Mouse (Mus musculus): Measurements from ENCODE around the gene Epor.
A peak's percentile ranks its signal among the peaks of the same experiment; 100 is the strongest.

Gene Epor

DNA sequence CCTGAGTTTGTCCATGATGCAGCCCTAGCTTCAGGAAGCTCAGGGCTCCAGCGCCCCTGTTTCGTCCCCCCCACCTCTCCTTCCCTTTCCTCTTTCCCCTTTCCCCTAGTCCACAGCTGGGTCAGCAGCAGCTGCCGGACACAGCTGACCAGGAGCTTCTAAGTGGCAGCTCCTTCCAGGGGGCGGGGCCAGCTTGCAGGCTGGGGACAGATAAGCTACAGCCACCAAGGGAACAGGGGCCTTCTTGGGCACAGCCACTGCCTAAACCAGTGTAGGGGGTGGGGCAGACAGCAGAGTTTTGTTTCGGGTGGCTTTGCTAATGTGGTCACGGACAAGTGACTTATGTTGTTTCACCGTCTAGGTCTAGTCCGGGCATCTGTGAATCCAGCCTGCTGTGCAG, at the start of gene Epor:
Gene Epor (minus strand): TSS at position 90 of the 400 bp plus-strand sequence.
- no peak for DNase-seq (ENCODE audit: low spot score in 2 of 2)

DNA sequence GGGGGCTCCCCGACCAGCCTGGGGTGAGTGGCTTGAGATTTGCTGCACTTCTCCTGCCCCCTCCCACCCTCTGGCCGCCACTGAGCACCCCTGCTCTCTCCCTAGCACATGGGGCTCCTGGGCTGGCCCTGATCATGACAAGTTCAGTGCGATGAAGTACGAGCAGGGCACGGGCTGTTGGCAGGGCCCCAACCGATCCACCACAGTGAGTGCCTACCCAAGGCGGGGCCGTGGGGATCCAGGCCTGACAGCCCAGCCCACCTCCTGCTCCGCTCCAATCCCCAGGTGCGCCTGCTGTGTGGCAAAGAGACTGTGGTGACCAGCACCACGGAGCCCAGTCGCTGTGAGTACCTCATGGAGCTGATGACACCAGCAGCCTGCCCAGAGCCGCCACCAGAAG, 49.4 kb upstream of the Epor start:
- no peak for DNase-seq (ENCODE audit: low spot score in 2 of 2)

DNA sequence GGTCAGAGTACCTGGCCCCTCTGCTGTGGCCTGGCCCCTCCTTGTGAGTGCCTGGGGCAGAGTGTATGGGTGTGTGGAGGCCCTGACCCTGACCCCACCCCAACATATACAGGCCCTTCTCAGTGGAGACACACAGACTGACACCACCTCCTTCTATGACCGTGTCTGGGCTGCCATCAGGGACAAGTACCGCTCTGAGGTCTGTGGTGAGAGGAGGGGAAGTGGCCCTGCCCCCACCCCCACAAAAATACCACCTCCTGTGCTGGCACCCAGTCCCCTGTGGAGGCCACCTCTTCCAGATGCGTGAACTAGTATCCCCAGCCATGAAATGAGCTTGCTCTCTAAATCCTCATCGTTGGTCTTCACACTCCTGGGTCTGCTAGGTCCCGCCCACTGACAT, 47.7 kb upstream of the Epor start:
- no peak for DNase-seq (ENCODE audit: low spot score in 2 of 2)

DNA sequence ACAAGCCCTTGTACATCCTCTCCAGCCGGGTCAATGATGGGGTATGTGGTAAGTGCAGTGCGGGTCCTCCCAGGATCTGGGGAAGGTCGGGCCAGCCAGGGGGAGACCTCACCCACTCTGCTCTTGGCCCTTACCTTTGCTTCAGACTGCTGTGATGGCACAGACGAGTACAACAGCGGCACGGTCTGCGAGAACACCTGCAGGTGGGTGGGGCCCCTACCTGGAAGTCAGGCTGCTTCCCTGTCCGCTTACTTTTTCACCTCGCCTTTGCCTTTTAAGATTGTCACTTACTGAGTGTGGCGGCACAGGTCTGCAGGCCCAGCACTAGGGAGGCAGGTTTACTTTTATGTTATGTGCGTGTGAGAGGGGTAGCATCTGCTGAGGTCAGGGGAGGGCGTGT, 41.2 kb upstream of the Epor start:
- no peak for DNase-seq (ENCODE audit: low spot score in 2 of 2)

DNA sequence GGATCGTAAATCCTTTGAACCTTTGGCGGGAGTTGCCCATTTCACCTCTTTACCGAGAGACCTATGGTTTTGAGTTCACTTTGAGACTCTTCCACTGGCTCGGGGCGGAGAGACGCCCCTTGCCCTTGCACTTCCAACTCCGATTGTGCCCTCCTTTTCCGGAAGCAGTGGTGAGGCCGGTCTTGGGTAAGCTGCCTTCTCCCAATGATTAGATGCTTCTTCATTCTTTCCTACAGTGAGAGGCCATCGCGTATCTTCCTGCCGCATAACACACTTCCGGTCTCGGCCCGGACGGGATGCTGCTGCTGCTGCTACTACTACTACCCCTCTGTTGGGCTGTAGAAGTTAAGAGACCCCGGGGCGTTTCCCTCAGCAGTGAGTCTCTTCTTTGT, 39.9 kb upstream of the Epor start:
- peak in 1 of 2 experiments; percentile 47 for DNase-seq (ENCODE audit: low spot score in 2 of 2)

DNA sequence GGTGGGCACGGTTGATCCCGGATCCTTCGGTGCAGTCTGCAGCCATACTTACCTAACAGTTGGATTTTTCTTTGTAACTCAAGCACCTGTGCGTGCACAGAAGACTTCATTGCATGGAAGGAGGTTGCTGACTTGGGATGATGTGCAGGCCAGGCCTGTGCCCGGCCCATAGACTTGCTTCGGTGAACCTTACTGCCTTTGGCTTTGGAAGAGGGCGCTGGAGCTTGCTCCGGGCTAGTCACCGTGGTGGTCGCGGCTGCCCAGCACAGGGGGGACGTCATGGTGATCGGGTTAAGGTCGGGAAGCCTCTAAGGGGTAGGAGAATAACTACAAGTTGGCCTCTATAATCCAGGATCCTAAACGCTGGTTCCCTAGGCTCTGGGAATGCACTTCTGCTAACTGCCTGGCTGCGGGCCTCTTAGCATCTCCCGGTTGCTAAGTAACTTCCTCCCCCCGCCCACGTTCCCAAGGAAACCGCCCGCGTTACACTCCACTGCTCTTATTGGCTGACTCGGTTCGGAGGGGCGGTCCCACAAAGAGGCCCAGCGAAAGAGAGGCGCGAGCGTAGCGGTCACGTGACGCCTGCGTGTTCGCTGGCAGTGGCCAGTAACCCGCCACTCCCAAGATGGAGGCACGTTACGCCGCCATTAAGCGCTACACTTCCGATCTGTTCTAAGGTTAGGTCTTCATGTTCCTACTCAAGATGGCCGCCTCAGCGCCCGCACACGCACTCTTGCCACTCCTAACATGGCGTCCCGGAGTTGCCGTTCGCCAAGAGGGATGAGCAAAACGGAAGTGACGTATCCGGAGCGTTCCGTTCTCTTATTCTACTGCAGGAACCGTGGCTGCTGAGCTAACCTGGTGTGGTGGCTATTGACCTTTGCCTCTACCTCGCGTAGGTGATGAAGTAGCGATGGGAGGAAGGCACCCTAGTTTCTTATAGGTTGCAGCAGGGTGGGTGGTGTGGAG, 39.2 kb upstream of the Epor start, which contains the start of the genes Ccdc151 and Prkcsh:
Gene Ccdc151 (minus strand): TSS at position 441 of the 969 bp plus-strand sequence.
Gene Prkcsh (plus strand): TSS at position 613 of the 969 bp plus-strand sequence.
- DNase-seq (ENCODE audit: low spot score in 2 of 2): peak; percentile 98 to 99

DNA sequence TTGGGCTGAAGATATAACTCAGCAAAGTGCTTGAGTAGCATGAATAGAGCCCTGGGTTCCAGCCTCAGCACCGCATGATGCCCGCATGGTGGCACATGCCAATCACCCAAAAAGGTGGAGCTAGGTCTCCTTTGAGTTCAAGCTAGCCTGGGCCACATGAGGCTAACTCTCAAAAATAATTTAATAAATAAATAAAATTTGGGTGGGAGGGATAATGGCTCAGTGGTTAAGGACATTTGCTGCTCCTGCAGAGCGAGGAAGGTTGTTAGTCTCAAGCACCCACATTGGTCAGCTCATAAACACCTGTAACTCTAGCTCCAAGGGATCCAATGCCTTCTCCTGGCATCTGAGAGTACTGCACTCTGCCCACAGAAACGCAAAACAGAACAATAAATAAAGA, 38.3 kb upstream of the Epor start:
- DNase-seq (ENCODE audit: low spot score in 2 of 2): no peak

DNA sequence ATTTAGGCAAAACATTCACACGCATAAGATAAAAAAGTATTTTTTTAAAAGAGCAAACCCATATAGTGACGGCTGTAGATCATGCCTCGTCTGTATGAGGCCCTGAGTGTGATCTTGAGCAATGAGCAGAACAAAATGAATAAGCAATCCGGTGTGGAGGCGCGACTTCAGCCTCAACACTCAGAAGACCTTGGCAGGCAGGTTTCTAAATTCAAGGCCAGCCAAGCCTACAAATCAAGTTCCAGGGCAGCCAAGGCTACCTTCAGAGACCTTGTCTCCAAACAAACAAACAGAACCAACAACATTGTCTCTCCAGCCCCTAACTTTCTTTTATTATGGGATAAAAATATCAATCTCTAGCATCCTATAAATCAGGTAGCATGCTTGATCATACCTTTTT, 37.0 kb upstream of the Epor start:
- no peak for DNase-seq (ENCODE audit: low spot score in 2 of 2)

DNA sequence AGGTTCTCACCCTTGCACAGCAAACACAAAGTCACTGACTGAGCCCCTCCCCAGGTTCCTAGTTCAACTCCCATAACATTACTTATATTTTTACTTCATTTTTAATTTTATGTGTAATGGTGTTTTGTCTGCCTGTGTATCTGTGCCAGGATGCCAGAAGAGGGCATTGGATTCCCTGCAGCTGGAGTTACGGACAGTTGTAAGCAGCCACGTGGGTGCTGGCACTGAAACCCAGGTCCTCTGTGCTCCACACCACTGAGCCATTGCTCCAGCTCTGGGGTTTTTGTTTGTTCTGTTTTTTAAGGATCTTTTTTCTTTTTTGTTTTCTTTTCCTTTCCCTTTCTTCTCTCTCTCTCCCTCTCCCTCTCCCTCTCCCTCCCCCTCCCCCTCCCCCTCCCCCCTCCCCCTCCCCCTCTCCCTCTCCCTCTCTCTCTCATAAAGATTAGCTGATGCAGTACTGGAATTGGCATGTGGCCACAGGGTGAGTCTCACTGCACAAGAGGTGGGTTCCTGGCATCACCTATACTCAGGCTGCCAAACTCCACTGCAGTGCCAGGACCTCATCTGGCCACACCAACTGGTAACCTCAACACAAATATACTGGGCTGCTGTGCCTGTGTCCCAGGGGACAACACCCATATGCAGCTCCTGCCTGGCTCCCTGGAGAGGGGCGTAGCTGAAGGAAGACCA, 33.0 kb upstream of the Epor start:
- no peak for DNase-seq (ENCODE audit: low spot score in 2 of 2)

DNA sequence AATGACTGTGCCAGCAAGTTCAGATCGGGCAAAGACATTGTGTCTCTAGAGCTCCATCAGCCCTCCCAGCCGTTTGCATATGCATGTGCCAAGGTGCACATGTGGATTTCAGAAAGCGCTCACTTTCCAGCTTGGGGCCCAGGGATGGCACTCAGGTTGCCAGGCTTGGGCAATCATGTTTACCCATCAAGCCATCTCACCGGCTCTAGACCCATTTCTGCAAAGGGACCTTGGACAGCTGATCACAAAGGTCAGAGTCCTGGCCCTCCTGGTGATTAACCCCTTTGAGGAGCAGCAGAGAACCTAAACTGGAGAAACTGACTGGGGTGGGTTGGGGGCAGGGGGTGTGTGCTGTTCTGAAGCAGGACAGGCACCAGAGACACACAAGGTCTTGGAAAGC, 28.9 kb upstream of the Epor start:
- no peak for DNase-seq (ENCODE audit: low spot score in 2 of 2)

DNA sequence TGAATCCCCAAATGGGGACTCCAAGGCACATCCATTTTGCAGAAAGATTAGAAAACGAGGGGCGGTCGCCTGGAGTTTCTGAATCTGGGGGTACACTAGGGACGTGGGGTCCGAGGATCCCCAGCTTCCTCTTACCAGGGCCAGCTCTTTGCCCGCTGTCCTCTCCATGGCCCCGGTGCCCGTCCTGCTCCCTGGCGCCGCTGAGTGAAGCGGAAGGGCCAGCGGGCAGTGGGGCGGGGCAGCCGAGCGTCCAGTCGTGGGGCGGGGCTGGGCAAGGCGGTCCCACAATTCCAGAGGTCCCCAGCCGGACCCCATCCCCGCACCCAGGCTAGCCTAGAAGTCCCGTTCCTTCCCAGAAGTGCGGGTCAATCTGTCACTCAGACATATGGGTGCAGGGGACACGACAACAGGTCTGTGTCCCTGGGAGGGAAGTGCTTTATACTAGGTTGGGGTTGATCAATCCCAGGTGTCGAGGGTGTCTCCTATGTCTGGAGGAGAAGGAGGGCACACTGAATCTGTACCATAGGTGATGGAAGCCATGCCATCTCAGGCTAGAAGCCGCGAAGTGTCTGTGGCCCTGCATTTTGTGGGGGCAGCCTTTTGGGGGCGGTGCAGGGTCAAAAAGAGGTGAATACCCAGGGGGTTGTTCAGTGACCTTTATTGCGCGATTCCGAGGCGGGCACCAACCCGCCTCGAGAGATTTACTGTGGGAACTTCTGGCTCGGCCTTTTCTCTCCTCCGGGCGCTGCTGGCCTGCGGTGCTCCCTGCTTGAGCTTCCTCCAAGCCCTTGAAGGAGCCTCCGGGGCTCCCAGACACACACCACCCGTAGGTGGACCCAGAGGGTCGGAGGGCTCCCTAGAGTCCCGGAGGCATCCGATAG, 26.2 kb upstream of the Epor start, which contains the start of gene Rgl3:
Gene Rgl3 (minus strand): TSS at position 217 of the 881 bp plus-strand sequence.
- no peak for DNase-seq (ENCODE audit: low spot score in 2 of 2)

DNA sequence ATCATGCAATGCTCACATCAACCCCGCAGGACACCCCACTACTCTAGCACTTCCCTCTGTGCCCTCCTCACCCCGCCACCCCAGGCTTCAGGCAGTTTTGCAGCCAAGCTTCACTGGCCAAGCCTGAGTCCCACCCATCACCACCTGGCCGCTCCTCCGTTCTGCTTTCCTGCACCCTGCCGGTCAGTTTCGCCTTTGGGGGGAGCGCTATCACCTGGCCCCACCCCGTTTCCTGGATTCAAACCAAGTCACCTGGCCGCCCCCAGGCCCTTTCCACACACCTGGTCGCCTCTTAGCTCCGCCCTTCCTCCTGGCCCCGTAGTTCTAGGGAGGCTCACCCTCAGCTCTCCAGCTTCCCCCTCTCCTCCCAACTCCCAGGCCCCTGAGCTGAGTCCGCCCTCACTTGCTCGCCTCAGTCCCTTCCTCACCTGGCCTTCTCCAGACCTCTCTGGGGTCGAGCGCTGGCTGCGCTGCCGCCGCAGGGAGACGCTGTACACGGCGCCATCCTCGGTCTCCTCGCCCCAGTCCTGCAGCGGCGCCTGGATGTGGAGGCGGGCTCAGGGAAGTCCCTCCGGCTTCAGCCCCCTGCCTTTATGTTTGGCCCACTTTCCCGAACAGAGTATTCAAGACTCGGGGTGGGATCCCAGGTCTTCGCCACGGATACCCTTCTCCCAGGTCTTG, 25.3 kb upstream of the Epor start:
- no peak for DNase-seq (ENCODE audit: low spot score in 2 of 2)

DNA sequence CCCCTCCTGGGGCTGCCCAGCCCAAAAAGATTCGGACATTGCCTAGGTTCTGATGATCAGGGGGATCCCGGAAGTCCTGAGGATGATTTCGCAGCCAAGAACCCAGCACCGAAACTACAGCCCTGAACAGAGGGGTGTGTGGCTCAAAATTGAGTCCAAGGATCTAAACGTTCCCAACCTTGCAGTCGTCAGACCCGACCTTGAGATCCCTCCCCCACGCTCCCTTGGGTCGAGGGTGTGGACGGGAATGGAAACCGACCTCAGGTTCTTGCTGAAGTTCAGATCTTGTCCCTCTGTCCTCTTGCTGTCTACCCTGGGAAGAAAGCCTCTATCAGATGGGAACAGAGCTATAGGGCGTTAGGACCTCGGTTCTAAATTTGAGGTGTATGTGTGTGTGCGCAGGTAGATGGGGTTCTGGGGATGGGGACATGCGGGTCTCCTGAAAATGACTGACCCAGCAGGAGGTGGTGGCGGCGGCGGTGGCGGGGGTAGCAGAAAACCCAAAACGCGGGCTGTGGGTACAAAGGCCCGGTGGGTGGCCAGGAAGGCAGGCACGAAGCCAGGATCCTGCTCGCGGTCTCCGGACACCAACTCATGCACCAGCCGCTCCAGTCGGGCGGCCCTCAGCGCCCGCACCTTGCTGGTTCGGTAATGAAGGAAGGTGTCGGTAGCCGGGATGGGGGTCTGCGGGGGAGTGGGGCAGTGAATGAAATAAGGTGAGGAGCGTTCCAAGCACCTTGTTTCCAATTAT, 24.5 kb upstream of the Epor start:
- no peak for DNase-seq (ENCODE audit: low spot score in 2 of 2)

DNA sequence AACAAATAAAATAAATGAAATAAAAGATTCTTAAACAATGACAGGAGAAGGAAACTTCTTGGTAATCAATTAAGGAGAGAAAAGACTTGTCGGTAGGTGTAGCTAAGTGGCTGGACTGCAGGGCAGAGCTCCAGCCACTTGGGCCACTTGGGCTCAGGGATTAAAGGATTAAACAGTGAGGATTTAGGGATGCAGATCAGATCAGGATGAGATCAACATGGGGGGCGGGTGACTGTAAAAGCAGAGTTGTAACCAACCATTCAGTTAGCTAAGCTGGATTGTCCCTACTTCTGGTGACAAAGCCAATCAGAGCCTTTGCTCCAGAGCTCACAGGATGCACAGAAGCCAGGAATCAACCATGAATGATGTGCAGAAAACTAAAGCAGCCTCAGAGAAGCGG, 20.6 kb upstream of the Epor start:
- DNase-seq (ENCODE audit: low spot score in 2 of 2): no peak

DNA sequence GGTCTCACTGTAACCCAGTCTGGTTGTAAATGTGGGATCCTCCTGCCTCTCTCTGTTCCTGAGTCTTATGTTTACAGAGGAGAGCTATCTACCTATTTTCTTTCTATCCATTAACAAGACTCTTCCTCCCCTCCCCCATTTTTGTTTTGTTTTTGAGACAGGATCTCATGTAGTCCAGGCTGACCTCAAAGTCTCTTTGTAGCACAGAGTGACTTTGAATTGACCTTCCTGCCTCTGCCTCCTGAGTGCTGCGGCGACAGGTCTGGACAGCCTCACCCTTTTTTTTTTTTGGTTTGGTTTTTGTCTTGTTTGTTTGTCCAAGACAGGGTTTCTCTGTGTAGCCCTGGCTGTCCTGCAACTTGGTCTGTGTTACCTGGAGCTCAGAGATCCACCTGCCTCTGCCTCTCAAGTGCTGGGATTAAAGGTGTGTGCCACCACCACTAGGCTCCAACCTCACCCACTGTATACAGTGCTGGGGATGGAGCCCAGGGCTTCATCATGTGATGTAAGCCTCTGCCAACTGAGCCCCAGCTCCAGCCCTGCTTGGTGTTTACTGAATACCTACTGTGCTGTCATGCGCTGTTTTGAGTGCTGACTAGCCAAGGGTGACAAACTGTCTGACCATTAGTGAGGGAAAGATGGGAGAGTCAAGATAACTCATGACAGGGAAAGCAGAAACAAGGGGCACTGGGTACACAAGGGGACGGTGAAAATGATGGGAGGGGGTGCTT, 15.3 kb upstream of the Epor start:
- no peak for DNase-seq (ENCODE audit: low spot score in 2 of 2)

DNA sequence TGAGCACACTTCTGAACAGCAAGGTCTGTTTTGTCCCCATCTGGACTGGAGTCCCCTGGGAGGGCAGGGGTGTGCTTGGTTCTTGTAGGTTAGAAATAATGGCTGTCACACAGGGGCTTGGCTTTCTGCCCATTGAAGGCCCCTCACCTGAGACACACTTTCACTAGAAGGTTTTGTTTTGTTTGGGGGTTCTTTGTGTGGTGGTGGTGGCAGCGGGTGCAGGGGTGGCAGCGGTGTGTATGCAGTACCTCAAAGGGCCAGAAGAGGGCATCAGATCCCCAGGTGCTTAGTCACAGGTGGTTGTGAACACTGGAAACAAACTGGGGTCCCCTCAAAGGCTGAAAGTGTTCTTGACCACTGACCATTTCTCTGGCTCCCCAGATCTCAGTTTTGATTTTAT, 14.7 kb upstream of the Epor start:
- DNase-seq (ENCODE audit: low spot score in 2 of 2): peak in 1 of 2 experiments; percentile 65

DNA sequence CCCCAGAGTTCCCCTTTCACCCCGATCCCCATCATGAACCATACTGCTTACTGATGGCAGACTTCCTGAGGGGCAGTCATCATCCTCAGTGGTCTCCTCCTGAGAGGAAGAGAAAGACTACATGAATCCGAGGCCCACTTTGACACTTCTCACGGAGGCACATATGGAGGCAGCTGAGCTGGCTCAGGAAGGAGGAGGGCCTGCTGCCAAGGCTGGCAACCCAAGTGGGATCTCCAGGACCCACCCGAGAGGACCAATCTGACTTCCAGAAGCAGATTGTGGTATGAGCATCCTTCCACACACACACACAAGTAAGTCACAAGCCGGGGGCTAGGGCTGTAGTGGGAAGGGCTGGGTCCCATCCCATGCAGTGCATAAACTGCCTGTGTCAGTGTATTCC, 14.0 kb upstream of the Epor start:
- no peak for DNase-seq (ENCODE audit: low spot score in 2 of 2)

DNA sequence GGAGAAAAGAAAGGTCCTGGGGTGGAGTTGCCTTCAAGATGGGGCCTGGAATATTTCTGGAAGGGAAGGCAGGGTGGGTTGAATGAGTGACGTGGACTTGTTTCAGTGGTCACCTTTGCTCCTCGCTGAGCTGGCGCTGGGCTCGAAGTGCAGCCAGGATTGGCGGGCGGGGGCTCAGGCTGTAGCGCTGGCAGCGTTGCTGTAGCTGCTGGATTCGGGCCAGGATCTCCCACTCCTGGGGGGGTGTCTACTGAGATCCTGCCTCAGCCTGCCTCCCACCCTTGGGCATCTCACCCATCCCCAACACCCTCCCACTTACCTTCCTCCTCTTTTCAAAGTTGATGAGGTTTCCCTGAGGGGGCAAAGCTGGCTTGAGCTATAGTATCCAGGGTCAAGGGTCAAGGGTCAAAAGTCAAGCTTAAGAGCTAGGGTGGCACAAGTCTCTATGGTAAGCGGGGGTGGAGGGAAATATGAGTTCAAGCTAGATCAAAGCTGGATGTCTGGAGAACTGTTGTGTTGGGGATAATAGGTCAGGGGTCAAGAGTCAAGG, 13.4 kb upstream of the Epor start:
- DNase-seq (ENCODE audit: low spot score in 2 of 2): no peak

DNA sequence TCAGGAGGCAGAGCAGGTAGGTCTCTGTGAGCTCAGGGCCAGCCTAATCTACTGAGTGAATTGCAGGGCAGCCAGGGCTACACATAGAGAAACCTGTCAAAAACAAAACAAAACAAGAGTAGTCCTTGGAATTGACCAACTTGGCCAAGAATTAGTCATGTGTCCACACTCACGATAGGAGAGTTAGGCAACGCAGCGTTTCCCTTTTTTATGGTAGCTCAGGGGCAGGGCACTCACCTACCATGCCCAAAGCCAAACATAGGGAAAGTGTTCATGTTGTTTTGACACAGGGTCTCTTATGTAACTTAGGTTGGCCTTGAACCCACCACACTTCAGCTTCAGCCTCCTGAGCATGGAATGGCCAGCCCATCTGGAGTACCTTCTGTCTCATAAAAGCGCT, 6.0 kb upstream of the Epor start:
- no peak for DNase-seq (ENCODE audit: low spot score in 2 of 2)
